Mouse (Mus musculus): ENCODE data around the gene Ldlrap1.

Ldlrap1 gene

GRCm38 (mm10) chr4:134705311-134705710 is 62.5 kb downstream of the Ldlrap1 start:
- DNase-seq (ENCODE audit: low spot score): no peak

- DNase-seq (ENCODE audit: low spot score): no peak
Measured at GRCm38 (mm10) chr4:134704590-134704989, 63.2 kb downstream of the Ldlrap1 start.

GRCm38 (mm10) chr4:134703835-134704546 is 63.8 kb downstream of the Ldlrap1 start, which contains the start of gene Man1c1:
Gene Man1c1, minus strand, starts transcription at chr4:134704290.
- peak; percentile 99 for DNase-seq (ENCODE audit: low spot score)

GRCm38 (mm10) chr4:134702981-134703834 is 64.6 kb downstream of the Ldlrap1 start:
- DNase-seq (ENCODE audit: low spot score): no peak

GRCm38 (mm10) chr4:134701934-134702333 is 65.9 kb downstream of the Ldlrap1 start:
- peak; percentile 83 for DNase-seq (ENCODE audit: low spot score)

GRCm38 (mm10) chr4:134700911-134701310 is 66.9 kb downstream of the Ldlrap1 start:
- no peak for DNase-seq (ENCODE audit: low spot score)

- DNase-seq (ENCODE audit: low spot score): no peak
Measured at GRCm38 (mm10) chr4:134693202-134693940, 74.5 kb downstream of the Ldlrap1 start.

GRCm38 (mm10) chr4:134692388-134692787 is 75.4 kb downstream of the Ldlrap1 start:
- DNase-seq (ENCODE audit: low spot score): no peak

Measured in embryo, embryonic 10.5 days (tissue).